Mouse (Mus musculus): Measurements from ENCODE around the gene Adamts20. TPM values are rescaled to one million over a fixed set of nuclear protein-coding genes. Genes with fewer than 3 reads are reported as not detected.
"Not testable (repeated sequence)": the region's sequence is repeated elsewhere in the genome, so short reads cannot be mapped to it uniquely, and the experiment has no call there.

Adamts20 gene
- total RNA-seq (2021): 10 to 100 TPM; 12.0 to 13.9 TPM
- long read RNA-seq, experiment 1, full-length matches to known transcripts: 5 of 10 reads
- long read RNA-seq, experiment 1, partial matches to known transcripts: 0 of 10 reads
- long read RNA-seq, experiment 1, other reads (novel, unspliced or antisense): 5 of 10 reads
- long read RNA-seq, experiment 2, full-length matches to known transcripts: 8 of 11 reads
- long read RNA-seq, experiment 2, partial matches to known transcripts: 2 of 11 reads
- long read RNA-seq, experiment 2, other reads (novel, unspliced or antisense): 1 of 11 reads

GRCm38 (mm10) chr15:94465318-94465717, at the start of gene Adamts20:
TSS of gene Adamts20 (minus strand) at chr15:94465418.
- no peak for DNase-seq

- DNase-seq: peak; percentile 42
Measured at GRCm38 (mm10) chr15:94503451-94504215, 38.4 kb upstream of the Adamts20 start.

- no peak for DNase-seq
Measured at GRCm38 (mm10) chr15:94499260-94499659, 34.0 kb upstream of the Adamts20 start.

GRCm38 (mm10) chr15:94495936-94496335, 30.7 kb upstream of the Adamts20 start:
- DNase-seq: no peak

GRCm38 (mm10) chr15:94494445-94494844, 29.2 kb upstream of the Adamts20 start:
- DNase-seq: no peak

GRCm38 (mm10) chr15:94489433-94489832, 24.2 kb upstream of the Adamts20 start:
- no peak for DNase-seq

- not testable (repeated sequence) for DNase-seq
Measured at GRCm38 (mm10) chr15:94488028-94488427, 22.8 kb upstream of the Adamts20 start.

GRCm38 (mm10) chr15:94482555-94482954, 17.3 kb upstream of the Adamts20 start:
- DNase-seq: no peak

GRCm38 (mm10) chr15:94480792-94481191, 15.6 kb upstream of the Adamts20 start:
- DNase-seq: no peak

- no peak for DNase-seq
Measured at GRCm38 (mm10) chr15:94480248-94480647, 15.0 kb upstream of the Adamts20 start.

- DNase-seq: no peak
Measured at GRCm38 (mm10) chr15:94479513-94480136, 14.4 kb upstream of the Adamts20 start.

- DNase-seq: no peak
Measured at GRCm38 (mm10) chr15:94478706-94479105, 13.5 kb upstream of the Adamts20 start.

- DNase-seq: no peak
Measured at GRCm38 (mm10) chr15:94477287-94477686, 12.1 kb upstream of the Adamts20 start.

GRCm38 (mm10) chr15:94475975-94476374, 10.8 kb upstream of the Adamts20 start:
- no peak for DNase-seq

- no peak for DNase-seq
Measured at GRCm38 (mm10) chr15:94470361-94470760, 5.1 kb upstream of the Adamts20 start.

- DNase-seq: no peak
Measured at GRCm38 (mm10) chr15:94464881-94465280, 337 bp downstream of the Adamts20 start.

- DNase-seq: peak; percentile 38
Measured at GRCm38 (mm10) chr15:94463251-94463650, 2.0 kb downstream of the Adamts20 start.

GRCm38 (mm10) chr15:94462206-94462605, 3.0 kb downstream of the Adamts20 start:
- DNase-seq: no peak

- DNase-seq: no peak
Measured at GRCm38 (mm10) chr15:94461166-94461565, 4.1 kb downstream of the Adamts20 start.

- no peak for DNase-seq
Measured at GRCm38 (mm10) chr15:94457636-94458390, 7.4 kb downstream of the Adamts20 start.

- no peak for DNase-seq
Measured at GRCm38 (mm10) chr15:94452848-94453247, 12.4 kb downstream of the Adamts20 start.

GRCm38 (mm10) chr15:94451600-94451999, 13.6 kb downstream of the Adamts20 start:
- no peak for DNase-seq
